Mouse (Mus musculus) megakaryocyte-erythroid progenitor cell, adult 5-6 weeks (primary cell): ENCODE results near the gene Prl2c3. TPM values are rescaled to one million over a fixed set of nuclear protein-coding genes. Genes with fewer than 3 reads are reported as not detected.
"Not testable (repeated sequence)": the region's sequence is repeated elsewhere in the genome, so short reads cannot be mapped to it uniquely, and the experiment has no call there.

ENCODE experiments used
- ATAC-seq: replicated peaks from 2 replicates; pipeline ENCODE4 v1.8.0; 2016; ENCODE audit warnings: mild to moderate bottlenecking, inconsistent platforms; ENCODE audit not compliant: severe bottlenecking, poor library complexity, low FRiP score, low TSS enrichment
- total RNA-seq, 2 experiments: library from RNA; stranded (forward) in 1 of 2; stranded (reverse) in 1 of 2; fragments of 200-1000, 215-1000 nt in 1 of 2; fragments of >200 nt in 1 of 2; fragmentation: Nextera tagmentation in 1 of 2; gene quantifications; 2 replicates each; pipeline ENCODE4 v1.2.3; 2014 to 2017

Prl2c3 gene
- total RNA-seq (2014; fragmentation: Nextera tagmentation) = not detected in 2 replicates
- total RNA-seq (2017) = not detected in 2 replicates

DNA sequence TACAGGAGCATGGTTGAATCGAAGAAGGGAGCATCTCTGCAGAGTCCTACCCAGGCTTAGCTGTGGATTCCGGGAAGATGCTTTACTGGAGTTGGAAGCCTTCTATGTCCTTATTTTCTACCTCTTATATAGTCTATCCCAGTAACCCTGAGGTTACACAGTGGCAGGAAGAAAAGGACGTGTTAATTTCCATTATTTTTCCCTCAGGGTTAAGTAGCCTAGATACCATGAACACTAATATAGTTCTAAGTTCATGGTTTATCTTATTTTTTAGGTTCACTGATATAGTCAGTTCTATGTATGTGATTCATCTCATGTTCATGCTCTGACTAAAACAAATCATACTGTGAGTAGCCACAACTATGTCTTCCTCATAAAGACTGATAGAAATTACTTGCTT, at the start of gene Prl2c3:
Prl2c3 (minus strand) TSS at position 101 of the 400 bp plus-strand sequence.
- not testable (repeated sequence) for ATAC-seq

- ATAC-seq = not testable (repeated sequence)
These were observed 48.4 kb upstream of the Prl2c3 start for GRCm38 (mm10) chr13:12848254-12848653.

DNA sequence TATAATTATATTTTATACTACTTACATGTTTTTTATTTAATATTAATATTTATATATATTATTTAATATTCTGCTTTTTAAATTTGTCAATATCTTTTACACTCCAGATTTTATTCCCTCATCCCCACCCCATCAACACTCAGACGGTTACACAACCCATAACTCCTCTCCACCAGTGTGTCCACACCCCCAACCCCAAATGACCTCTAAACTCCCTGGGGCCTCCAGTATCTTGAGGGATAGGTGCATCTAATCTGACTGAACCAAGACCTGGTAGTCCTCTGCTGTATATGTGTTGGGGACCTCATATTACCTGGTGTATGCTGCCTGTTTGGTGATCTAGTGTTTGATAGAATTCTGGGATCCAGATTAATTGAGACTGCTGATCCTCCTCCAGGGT, 44.8 kb upstream of the Prl2c3 start:
- ATAC-seq = not testable (repeated sequence)

GRCm38 (mm10) chr13:12837546-12837945, 37.7 kb upstream of the Prl2c3 start:
- ATAC-seq = not testable (repeated sequence)

GRCm38 (mm10) chr13:12831769-12832168, 31.9 kb upstream of the Prl2c3 start:
- ATAC-seq = no peak

DNA sequence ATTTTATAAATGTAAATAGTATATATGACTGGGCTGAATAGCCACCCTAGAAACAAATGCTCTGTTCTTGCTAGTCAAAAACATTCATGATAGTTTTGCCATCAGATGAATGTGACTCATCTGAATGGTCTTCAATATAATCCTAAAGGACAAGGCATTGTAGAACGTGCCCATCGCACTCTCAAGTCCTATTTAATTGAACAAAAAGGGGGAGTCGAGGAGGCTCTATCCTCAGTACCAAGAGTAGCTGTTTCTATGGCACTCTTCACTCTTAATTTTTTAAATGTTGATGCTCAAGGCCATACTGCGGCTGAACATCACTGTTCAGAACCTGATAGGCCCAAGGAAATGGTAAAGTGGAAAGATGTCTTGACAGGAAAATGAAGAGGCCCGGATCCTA, 29.2 kb upstream of the Prl2c3 start:
- ATAC-seq = no peak

- ATAC-seq = 0 out of 2 replicates have a peak, but pooled peaks have one; percentile 30
These were observed 24.8 kb upstream of the Prl2c3 start for GRCm38 (mm10) chr13:12824500-12825176.

DNA sequence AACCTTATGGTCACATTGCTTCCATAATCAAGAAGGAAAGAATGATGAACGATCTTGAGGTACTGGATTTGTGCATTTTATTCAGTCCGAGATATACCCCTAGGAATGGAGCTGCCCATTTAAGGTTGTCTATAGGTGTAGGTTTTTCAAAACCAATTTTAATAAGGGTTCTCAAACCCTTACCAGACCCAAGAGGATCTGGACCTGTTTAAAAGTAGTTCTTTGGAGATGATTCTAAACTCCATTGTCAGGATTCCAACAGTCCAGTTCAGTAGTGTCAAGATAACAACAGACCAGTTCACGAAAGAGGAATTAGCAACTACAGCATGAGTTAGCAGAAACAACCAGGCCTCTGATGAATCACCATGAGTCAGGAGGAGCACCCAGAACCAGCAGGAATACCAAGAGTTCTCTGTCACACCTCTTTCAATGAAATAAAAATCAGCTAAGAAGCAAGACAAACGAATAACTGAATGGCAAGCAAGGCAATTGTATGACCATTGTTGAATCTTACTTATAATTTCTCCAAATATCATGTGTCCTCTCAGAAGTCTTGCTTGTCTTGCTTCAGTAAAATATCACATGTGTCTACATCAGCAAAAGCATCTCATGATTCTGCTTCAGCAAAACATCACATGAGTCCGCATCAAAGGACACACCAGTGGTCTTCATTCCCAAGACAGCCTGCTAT, 14.0 kb upstream of the Prl2c3 start:
- ATAC-seq = not testable (repeated sequence)

DNA sequence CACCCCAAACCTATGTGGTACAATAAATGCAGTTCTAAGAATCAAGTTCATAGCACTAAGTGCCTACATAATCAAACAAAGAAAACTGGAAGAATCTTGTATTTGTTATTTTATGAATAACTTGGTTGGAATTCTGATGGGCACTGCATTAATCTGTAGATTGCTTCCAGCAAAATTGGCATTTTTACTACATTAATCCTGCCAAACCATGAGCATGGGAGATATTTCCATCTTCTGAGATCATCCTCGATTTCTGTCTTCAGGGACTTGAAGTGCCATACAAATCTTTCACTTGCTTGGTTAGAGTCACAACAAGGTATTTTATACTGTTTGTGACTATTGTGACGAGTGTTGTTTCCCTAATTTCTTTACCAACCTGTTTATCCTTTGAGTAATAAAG, 9.7 kb upstream of the Prl2c3 start:
- ATAC-seq = no peak

DNA sequence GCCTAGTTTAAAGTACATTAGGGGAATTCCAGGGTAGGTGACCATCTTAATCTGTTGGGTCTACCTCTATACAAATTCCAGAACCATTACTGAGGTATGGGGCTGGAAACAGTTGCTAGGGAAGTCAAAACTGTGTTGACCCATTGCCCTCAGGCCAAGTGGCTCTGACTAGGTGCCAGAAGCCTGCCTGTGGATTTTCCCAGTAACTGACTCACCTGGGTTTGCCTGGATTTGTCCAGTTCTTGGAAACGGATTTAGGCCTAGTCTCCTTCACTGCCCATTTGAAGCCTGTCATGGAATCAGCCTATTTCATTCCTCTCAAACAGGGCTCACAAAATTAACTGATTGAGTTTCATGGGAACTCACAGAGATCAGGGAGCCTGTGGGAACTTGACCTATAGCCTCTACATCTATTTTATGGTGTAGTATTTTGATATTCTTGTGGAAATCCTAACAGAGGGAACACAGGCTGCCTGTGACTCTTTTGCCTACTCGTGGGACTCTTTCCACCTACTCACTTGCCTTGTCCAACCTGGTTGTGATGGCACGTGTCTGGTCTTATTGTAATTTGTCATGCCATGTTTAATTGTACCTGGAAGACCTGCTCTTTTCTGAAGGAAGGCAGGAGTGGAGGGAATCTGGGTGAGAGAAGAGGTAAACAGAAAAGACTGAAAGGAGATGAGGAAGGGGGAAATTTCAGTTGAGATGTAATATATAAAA, 9.1 kb upstream of the Prl2c3 start:
- ATAC-seq = not testable (repeated sequence)

DNA sequence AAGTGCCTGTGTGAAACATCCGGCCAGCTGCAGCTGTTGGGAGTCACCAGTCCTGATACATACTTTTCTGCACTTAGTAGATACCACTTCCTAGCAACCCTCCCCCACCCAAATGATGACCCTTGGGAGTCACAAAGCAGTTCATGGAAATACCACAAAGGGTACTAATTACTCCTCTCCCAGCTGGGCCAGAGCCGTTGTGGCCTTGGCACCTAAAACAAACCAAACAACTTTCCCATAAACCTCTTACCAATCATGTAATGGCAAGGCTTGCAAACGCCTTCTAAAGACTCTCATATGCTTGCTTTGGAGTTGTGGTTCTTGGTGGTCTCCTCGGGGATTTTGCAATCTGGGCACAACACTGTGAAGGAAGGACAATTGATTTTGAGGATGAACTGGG, 6.6 kb upstream of the Prl2c3 start:
- ATAC-seq = not testable (repeated sequence)

DNA sequence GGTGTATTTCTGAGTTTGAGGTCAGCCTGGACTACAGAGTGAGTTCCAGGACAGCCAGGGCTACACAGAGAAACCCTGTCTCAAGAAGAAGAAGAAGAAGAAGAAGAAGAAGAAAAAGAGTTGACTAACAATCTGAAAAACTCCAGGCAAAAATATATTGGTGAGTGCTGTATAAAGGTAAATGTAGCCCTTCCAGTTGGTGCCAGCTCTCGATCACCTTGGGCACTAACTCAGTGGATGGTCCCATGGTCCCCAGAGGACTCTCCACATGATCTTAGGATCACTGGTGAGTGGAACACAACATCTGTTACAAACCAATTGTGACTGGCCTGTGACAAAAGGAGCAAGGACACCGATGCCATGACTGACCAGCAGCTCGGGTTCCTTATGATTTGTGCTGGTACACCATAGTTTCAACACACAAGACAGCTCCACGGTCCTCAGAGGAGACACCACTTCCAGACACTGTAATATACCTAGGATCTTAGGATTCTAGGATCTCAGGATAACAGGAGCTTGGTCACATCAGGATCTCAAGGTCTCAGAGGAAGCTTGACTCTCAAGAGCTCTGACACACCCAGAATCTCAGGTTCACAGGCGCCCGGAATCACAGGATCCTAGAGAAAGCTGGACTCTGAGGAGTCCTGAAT, 30.3 kb downstream of the Prl2c3 start:
- ATAC-seq = not testable (repeated sequence)

Other genes starting within 250 kb of the Prl2c3 start
- gene Ero1lb, start 234.2 kb downstream of the Prl2c3 start, total RNA-seq (2014; fragmentation: Nextera tagmentation) = 1.6 and 2.8 TPM in 2 replicates
- 2.3 and 5.0 TPM in 2 replicates for gene Ero1lb, start 234.2 kb downstream of the Prl2c3 start, total RNA-seq (2017)
- gene Prl2c2, start 205.3 kb upstream of the Prl2c3 start, total RNA-seq (2014; fragmentation: Nextera tagmentation) = not detected in 2 replicates
- gene Prl2c2, start 205.3 kb upstream of the Prl2c3 start, total RNA-seq (2017) = not detected in 2 replicates